Mouse (Mus musculus) kidney, postnatal 0 days (tissue): ENCODE results near the gene Hnrnpa3. TPM values are rescaled to one million over a fixed set of nuclear protein-coding genes. Genes with fewer than 3 reads are reported as not detected.
"Not testable (repeated sequence)": the region's sequence is repeated elsewhere in the genome, so short reads cannot be mapped to it uniquely, and the experiment has no call there.

Source experiments
- ATAC-seq: fragments of 200-750 bp; cut with Nextera tagmentation; replicated peaks from 2 replicates; pipeline ENCODE4 v1.8.0; 2017; ENCODE audit warnings: low read depth, moderate number of reproducible peaks, moderate TSS enrichment, moderate library complexity; ENCODE audit not compliant: low FRiP score
- DNase-seq: peaks from one replicate; pipeline ENCODE4 v3.0.0-alpha.2; 2016; ENCODE audit warnings: low spot score
- H3K27ac ChIP-seq: fragments of 300-500 bp; sonication (generic); 2 replicates; pipeline ENCODE4 v1.5.1; 2014; ENCODE audit warnings: mild to moderate bottlenecking
- H3K27me3 ChIP-seq: fragments of 300-500 bp; sonication (generic); 2 replicates; pipeline ENCODE4 v1.6.1; 2014; ENCODE audit warnings: low read length, mixed read lengths; ENCODE audit not compliant: insufficient read depth
- H3K36me3 ChIP-seq: fragments of 300-500 bp; sonication (generic); 2 replicates; pipeline ENCODE4 v1.6.1; 2014; ENCODE audit warnings: low read length, mixed read lengths; ENCODE audit not compliant: insufficient read depth
- H3K4me1 ChIP-seq: fragments of 300-500 bp; sonication (generic); replicated peaks from 2 replicates; pipeline ENCODE4 v1.6.1; 2014; ENCODE audit warnings: antibody characterized with exemption, low read length, mixed read lengths; ENCODE audit not compliant: insufficient read depth
- H3K4me2 ChIP-seq: fragments of 300-500 bp; sonication (generic); 2 replicates; pipeline ENCODE4 v1.6.1; 2014; ENCODE audit warnings: mild to moderate bottlenecking, low read length, moderate library complexity, mixed read lengths
- H3K4me3 ChIP-seq: fragments of 300-500 bp; sonication (generic); replicated peaks from 2 replicates; pipeline ENCODE4 v1.5.1; 2014; ENCODE audit warnings: low read depth, low read length
- H3K9ac ChIP-seq: fragments of 300-500 bp; sonication (generic); 2 replicates; pipeline ENCODE4 v1.6.1; 2014; ENCODE audit warnings: low read depth, low read length
- H3K9me3 ChIP-seq: fragments of 300-500 bp; sonication (generic); replicated peaks from 2 replicates; pipeline ENCODE4 v1.6.1; 2016; ENCODE audit warnings: low read length, inconsistent platforms, mixed read lengths
- CTCF ChIP-seq: IDR thresholded peaks from 2 replicates; pipeline ENCODE4 v1.5.1; 2016; ENCODE audit warnings: antibody characterized with exemption, low read depth, mild to moderate bottlenecking, moderate library complexity
- whole genome bisulfite sequencing: fragments of 180-500 bp; shearing (Covaris S2); extraction: QIAGEN DNeasy Blood & Tissue Kit; methylation state at CpG from one replicate; pipeline ENCODE4 v1.1.7; 2014; 5-methylcytosine and 5-hydroxymethylcytosine counted together
- polyA plus RNA-seq: library from polyadenylated mRNA; unstranded; fragments of >200 nt; fragmentation: Nextera tagmentation; extraction: Ambion mirVana; gene quantifications from 2 replicates; pipeline ENCODE4 v1.2.1, GENCODE M21; 2015

Gene Hnrnpa3
- polyA plus RNA-seq, 1 experiment from 2014 or later: 240 TPM

GRCm38 (mm10) chr2:75690656-75691055 is 31.6 kb downstream of the Hnrnpa3 start:
- H3K27ac ChIP-seq: no peak overlapping the region
- ATAC-seq: no peak
- no peak for DNase-seq
- peaks cover 6% of the 10 kb centered on the region; the same call in 1 of the 2 replicates for H3K4me1 ChIP-seq
- 0 out of 2 replicates have a peak, but pooled peaks cover 3% of the 10 kb centered on the region for H3K36me3 ChIP-seq
- H3K27me3 ChIP-seq: no peaks in the 10 kb centered on the region
- H3K9ac ChIP-seq: no peak overlapping the region
- no peak for TF ChIP-seq CTCF
- H3K4me2 ChIP-seq: no peak overlapping the region
- no peaks in the 10 kb centered on the region for H3K9me3 ChIP-seq
- WGBS: 90% methylated on average over 4 of the region's 4 CpGs
- H3K4me3 ChIP-seq: no peak overlapping the region

DNA sequence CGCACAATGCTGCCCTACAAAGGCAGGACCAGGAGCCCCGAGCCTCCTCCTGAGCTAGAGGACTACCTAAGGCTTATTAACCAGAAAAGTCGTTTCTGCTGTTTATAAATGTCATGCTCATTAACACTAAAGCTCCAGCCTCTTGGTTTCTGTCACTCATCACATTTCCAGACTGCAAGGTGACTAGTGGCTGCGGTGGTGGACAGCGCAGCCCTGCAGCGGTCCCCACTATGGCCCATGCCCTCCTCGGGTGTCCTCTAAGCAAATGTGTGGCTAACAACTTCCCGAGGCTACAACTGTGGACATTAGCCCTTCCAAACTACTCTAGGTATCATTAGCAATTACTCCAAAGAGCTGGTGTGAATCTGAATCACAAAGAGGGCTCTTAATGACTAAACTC is 32.3 kb downstream of the Hnrnpa3 start:
- Histone ChIP-seq H3K9me3 (no peaks in the 10 kb centered on the region), H3K27me3 (no peaks in the 10 kb centered on the region), H3K4me2 (no peak overlapping the region), H3K9ac (no peak overlapping the region), H3K4me3 (no peak overlapping the region), H3K36me3 (0 out of 2 replicates have a peak, but pooled peaks cover 3% of the 10 kb centered on the region), H3K27ac (no peak overlapping the region), H3K4me1 (peaks cover 3% of the 10 kb centered on the region)
- no peak for ATAC-seq
- no peak for DNase-seq
- no peak for TF ChIP-seq CTCF
- WGBS: 58% methylated on average over 8 of the region's 8 CpGs

DNA sequence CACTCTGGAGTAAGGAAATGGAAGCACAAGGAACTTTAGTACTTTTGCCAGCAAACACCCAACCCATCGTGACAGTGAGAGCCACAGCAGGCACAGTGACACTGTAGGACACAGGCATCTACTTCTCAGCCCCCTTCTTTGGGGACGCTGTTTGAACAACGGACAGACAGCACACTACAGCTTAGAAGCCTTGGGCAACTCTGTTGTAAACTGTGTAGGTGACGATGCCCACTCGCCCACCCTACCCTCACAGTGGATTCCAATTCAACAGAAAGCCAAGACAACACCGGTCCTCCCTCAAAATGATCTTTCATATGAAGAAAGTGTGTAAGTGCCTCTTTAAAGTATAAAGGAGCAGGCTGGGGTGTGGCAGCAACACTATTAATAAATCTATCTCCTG is 33.3 kb downstream of the Hnrnpa3 start:
- peaks cover 7% of the 10 kb centered on the region for H3K4me1 ChIP-seq
- H3K27ac ChIP-seq: no peak overlapping the region
- no peak overlapping the region for H3K9ac ChIP-seq
- 87% methylated on average over 6 of the region's 6 CpGs for WGBS
- H3K4me2 ChIP-seq: no peak overlapping the region
- no peak for ATAC-seq
- no peak for TF ChIP-seq CTCF
- 0 out of 2 replicates have a peak, but pooled peaks cover 3% of the 10 kb centered on the region for H3K36me3 ChIP-seq
- no peak overlapping the region for H3K4me3 ChIP-seq
- DNase-seq: no peak
- no peaks in the 10 kb centered on the region for H3K9me3 ChIP-seq
- no peaks in the 10 kb centered on the region for H3K27me3 ChIP-seq

GRCm38 (mm10) chr2:75694926-75695325 is 35.9 kb downstream of the Hnrnpa3 start:
- not testable (repeated sequence) for ATAC-seq, DNase-seq, H3K9ac ChIP-seq, H3K9me3 ChIP-seq, H3K4me3 ChIP-seq, H3K36me3 ChIP-seq, H3K27me3 ChIP-seq, H3K27ac ChIP-seq, H3K4me2 ChIP-seq
- H3K4me1 ChIP-seq: peaks cover 17% of the 10 kb centered on the region
- WGBS: 92% methylated on average over 3 of the region's 3 CpGs

DNA sequence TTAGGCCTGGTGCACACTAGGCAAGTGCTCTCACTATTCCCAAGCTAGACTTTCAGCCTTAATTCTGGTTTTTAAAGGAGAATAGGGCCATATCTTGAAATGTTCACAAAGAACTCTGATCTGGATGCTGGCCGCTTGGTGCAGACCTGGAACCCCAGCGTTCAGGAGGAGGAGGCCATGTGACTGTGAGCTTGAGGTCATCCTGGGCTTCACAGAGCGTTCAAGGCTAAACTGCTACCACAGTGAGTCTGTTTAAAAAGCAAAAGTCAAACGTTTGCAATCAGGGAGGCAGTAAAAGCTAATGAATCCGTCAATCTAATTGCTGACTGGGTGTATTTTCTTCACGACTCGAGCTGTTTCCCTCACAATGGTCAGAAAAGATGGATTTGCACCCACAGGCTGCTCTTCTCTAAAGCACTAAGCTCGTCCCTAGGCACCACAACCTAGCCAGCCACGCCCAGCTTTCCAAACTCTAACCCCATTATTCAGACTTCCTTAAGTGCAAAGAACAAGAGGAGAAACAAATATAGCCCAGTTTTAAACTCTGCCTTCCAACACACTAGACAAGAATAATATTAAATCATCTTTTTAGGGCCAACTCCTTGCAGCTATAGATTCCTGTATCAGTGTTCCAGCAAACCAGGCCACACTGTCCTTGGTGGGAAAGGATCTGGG is 36.8 kb downstream of the Hnrnpa3 start:
- ATAC-seq: no peak
- H3K27ac ChIP-seq: no peak overlapping the region
- 25% methylated on average over 9 of the region's 9 CpGs for WGBS
- no peaks in the 10 kb centered on the region for H3K27me3 ChIP-seq
- H3K4me3 ChIP-seq: no peak overlapping the region
- H3K9me3 ChIP-seq: no peaks in the 10 kb centered on the region
- peaks cover 19% of the 10 kb centered on the region for H3K4me1 ChIP-seq
- no peak overlapping the region for H3K9ac ChIP-seq
- no peaks in the 10 kb centered on the region for H3K36me3 ChIP-seq
- no peak for TF ChIP-seq CTCF
- no peak overlapping the region for H3K4me2 ChIP-seq
- no peak for DNase-seq

GRCm38 (mm10) chr2:75696371-75696770 is 37.3 kb downstream of the Hnrnpa3 start:
- no peaks in the 10 kb centered on the region for H3K36me3 ChIP-seq
- ATAC-seq (no peak), DNase-seq (no peak)
- H3K9ac ChIP-seq: 0 out of 2 replicates have a peak overlapping the region, but pooled peaks have one; percentile 3
- no peak overlapping the region for H3K4me2 ChIP-seq
- no peaks in the 10 kb centered on the region for H3K9me3 ChIP-seq
- no peak for TF ChIP-seq CTCF
- no peak overlapping the region for H3K27ac ChIP-seq
- no peaks in the 10 kb centered on the region for H3K27me3 ChIP-seq
- WGBS: 53% methylated on average over 5 of the region's 5 CpGs
- peaks cover 22% of the 10 kb centered on the region for H3K4me1 ChIP-seq
- H3K4me3 ChIP-seq: no peak overlapping the region
